Mouse (Mus musculus) layer of hippocampus, adult 11-12 months (tissue): ENCODE measurements around the gene Msh5.
A peak's percentile ranks its signal among the peaks of the same experiment; 100 is the strongest.
"Not testable (repeated sequence)": the region's sequence is repeated elsewhere in the genome, so short reads cannot be mapped to it uniquely, and the experiment has no call there.

Experiments
- DNase-seq: peaks from one replicate; pipeline ENCODE4 v3.0.0; 2022; ENCODE audit warnings: low spot score

The Msh5 gene

GRCm38 (mm10) chr17:35002153-35002865 lies 44.2 kb downstream of the Msh5 start:
- no peak for DNase-seq

DNA sequence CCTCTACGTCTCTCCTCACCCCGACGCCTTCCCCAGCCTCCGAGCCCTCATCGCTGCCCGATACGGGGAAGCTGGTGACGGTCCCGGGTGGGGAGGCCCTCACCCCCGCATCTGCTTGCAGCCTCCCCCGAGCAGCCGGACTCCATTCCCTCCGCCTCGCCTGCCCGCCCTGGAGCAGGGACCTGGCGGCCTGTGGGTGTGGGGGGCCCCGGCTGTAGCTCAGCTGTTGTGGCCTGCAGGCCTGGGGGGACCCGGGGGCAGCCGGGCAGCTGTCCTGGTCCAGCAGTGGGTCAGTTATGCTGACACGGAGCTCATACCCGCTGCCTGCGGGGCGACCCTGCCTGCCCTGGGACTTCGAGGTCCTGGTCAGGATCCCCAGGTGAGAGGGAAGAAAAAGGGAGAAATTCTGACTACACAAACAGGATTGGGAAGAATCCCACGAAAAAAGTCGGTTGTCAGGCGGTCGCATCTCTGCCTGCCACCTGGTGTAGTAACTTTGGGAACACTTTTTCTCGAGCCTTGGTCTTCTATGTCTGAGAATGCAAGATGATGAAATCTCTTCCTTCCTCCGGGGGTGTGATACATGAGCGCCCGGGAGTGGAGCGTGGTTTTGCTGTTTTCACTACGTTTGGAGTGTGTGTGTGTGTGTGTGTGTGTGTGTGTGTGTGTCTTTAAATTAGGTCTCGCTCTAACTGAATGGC lies 44.9 kb downstream of the Msh5 start:
- no peak for DNase-seq

DNA sequence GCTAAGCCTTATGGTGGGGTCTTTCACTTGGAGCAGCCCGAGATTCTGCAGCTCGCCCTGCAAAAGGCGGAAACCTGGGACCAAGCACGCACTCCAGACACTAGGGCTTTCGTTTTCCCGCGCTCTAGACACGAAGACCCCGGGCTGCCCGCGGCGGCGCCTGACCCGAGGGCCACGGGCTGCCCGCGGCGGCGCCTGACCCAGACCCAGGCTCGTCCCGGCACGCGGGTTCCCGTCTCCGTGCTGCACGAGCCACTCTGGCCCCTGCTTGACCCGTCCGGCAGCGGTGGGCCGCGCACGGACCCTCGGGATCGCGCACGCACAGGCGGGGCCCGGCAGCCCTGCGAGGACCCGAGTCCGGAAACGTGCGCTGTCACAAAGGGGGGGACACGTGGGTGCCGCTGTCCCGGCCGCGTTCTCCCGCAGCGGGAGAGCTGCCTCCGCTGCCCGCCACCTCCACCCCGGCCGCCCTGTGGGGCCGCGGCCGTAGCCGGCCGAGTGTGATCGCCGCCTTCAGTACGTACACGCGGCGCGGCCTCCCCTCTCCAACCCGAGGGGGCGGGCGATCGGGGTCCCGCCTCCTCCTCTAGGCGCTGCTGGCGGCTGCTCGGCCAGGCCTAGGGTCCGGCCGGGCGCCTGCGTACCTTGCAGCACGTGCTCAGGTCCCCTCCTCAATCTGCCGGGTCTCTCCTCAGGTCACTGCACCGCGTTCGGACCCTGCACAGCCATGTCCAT lies 45.7 kb downstream of the Msh5 start, which contains the start of gene Vars:
Vars (plus strand) TSS at position 271 of the 735 bp plus-strand sequence.
- DNase-seq = peak; percentile 77

GRCm38 (mm10) chr17:34999871-35000716 lies 46.5 kb downstream of the Msh5 start:
- not testable (repeated sequence) for DNase-seq

DNA sequence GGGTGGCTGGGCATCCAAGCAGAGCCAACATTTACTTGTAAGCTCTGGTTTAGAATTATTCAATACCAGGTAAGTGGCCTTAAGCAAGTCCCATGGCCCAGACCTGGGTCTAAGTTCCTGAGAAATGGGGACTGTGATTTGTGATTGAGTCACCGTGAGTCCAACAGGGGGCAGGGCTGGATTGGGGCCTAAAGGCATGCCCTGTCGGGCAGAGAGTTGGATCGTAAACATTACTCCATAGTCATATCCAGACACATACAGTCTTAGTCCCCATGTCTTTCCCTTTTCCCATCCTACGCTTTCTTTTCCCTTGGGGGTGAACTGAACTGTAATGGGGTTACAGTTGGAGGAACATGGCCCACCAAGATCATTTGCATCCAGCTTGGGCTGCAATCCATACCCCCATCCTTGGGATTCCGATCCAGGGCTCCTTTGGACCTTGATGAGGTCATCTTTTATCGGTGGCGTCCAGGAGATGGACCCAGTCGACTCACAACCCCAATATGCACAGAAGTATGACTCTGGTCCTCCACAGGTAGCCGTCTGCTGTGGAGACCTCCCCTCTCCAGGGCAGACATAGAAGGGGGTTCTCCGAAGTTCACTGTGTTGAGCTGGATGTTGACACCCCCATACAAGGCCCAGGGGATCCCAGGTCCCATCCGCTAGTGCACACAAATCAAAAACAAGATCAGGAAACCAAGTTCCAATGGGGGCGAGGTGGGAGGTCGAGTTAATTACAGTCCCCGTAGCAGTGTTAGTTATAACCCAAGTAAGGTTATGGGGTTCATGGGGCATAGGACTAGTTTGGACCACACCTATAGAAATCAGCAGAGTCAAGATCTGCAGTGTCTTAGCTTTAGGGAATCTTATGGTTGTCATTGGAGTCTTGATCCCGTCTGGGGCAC lies 47.8 kb downstream of the Msh5 start:
- no peak for DNase-seq

- DNase-seq = no peak
These were observed 49.4 kb downstream of the Msh5 start for GRCm38 (mm10) chr17:34997142-34997483.

DNA sequence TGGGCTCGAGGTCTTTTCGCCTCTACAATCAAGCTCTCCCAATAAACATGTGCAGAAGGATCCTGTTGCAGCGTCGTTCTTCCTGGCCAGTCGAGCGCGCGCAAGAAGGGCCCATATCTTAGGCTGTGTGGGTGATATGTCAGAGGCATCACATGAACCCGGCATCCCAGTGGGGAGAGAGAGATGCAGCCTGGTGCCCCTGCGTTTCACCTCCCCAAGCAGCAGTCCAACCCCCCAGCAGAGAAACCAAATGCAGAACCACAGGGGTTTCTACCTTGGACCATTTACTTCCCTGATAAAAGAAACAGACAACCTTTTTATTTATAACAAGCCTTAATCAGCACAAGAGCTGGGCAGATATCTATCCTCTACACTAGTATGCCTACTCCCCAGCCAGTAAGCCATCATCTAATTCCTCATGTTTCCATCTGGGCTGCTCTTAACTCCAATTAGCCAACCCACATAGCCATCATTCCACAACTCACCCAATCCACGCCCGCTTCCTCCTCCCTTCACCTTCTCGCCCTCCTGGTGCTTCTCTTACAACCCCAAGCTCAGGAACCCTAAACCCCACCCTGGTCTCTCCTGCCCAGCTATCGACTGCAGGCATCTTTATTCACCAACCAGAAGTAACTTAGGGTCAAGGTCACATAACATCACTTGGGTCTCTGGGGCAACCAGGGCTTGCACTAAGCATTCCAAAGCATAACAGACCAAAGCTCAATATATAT lies 50.0 kb downstream of the Msh5 start:
- no peak for DNase-seq

DNA sequence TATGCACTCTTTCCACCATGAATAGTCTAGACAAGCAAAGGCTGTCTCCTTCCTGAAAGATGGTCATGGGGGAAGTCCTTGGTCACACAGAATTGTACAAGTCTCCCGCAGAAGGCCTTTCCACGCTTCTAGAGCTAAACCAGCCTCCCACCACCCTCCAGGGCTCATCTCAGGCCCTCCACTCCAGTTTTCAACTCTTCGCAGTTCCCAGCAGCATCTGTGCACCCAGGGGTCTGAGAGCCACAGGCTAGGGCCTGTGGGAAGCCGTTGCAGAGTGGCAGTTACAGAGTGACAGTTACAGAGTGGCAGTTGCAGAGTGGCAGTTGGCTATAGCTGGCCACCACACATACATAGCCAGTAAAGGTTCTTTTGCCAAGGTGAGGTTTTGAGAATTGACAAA lies 50.6 kb downstream of the Msh5 start:
- DNase-seq = not testable (repeated sequence)

GRCm38 (mm10) chr17:34995192-34995591 lies 51.4 kb downstream of the Msh5 start:
- not testable (repeated sequence) for DNase-seq

- no peak for DNase-seq
These were observed 51.8 kb downstream of the Msh5 start for GRCm38 (mm10) chr17:34994751-34995150.

DNA sequence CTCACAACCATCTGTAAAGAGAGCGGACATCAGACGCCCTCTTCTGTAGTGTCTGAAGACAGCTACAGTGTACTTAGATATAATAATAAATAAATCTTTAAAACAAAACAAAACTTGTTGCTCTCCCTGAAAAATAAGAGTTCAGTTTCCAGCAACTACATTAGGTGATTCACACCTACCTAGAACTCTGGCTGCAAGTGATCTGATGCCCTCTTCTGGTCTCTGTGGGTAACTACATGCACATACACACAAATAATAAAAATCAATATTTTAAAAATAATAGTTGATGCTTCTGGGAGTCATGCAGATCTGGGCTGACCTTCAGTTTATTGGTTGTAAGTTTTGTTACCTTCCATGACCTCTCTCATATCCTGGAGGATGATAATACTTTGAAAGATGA lies 62.3 kb downstream of the Msh5 start:
- DNase-seq = no peak

DNA sequence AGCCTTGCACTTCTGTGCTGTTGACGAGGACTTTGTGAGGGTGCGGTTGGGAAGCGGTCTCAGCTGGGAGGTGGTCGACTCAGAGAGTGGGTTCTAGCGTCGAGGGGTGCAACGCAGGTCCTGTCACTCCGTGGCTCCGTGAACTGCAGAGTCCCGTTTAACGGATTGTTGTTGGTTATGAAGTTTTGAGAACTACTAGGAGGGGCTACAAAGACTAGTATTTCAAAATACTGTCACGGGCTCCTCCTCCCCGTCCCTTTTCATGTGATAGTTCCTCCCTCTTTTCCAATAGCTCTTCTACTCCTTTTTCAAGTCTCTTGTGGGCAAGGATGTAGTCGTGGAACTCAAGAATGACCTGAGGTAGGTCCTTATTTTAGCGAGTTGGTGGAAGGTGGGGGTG lies 64.2 kb downstream of the Msh5 start:
- no peak for DNase-seq

GRCm38 (mm10) chr17:34981690-34982180 lies 64.8 kb downstream of the Msh5 start, which contains the start of gene Lsm2:
Gene Lsm2 (plus strand): TSS chr17:34981862.
- peak; percentile 91 for DNase-seq

DNA sequence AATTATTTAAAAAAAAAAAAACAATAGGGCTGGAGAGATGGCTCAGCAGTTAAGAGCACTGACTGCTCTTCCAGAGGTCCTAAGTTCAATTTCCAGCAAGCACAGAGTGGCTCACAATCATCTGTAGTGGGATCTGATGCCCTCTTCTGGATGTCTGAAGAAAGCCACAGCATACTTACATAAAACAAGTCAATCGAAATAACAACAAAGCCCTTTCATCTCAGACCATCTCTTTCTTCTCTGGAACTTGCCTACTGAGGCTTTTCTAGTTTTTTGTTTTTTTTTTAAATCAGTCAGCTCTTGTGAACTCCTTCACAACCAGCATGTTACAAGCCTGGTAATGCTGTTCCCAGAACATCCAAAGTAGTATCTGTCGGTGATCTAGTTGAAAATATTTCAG lies 65.9 kb downstream of the Msh5 start:
- DNase-seq = no peak

GRCm38 (mm10) chr17:34979631-34980030 lies 66.9 kb downstream of the Msh5 start:
- no peak for DNase-seq
